In genomic region chr2:181410760-181411473, GRCm38 (mm10) we compare ENCODE assay signal across 8 mouse cellular contexts. TPM values are rescaled to one million over a fixed set of nuclear protein-coding genes. Genes with fewer than 3 reads are reported as not detected.
DNase-seq lines count a peak whose midpoint lies in the region; ATAC-seq lines count a peak whose summit lies in the region.

No protein-coding gene starts in this region.

- H3K36me3 ChIP-seq in liver, embryonic 11.5 days (ENCODE audit: control insufficient read depth, insufficient read depth, low read length), result peaks cover 5% of the 10 kb centered on the region; the same call in 1 of the 2 replicates

- no peak overlapping the region for H3K4me2 ChIP-seq in liver, embryonic 11.5 days

- H3K27me3 ChIP-seq in liver, embryonic 11.5 days (replicated peaks; ENCODE audit: control insufficient read depth, insufficient read depth, low read length), result no peaks in the 10 kb centered on the region

- WGBS in liver, embryonic 11.5 days, result 50% methylated on average over 4 of the region's 4 CpGs

- H3K9me3 ChIP-seq in liver, embryonic 11.5 days (ENCODE audit: control insufficient read depth, low read length), result no peaks in the 10 kb centered on the region

- no peak overlapping the region for H3K9ac ChIP-seq in liver, embryonic 11.5 days (ENCODE audit: low read depth, low read length)

- H3K27ac ChIP-seq in liver, embryonic 11.5 days (ENCODE audit: low read depth, low read length), result no peak overlapping the region

- H3K4me3 ChIP-seq in liver, embryonic 11.5 days (ENCODE audit: low read depth, low read length), result no peak overlapping the region

- DNase-seq in 3134 (ENCODE audit: extremely low read depth, insufficient read length, low spot score), result peak; percentile 48
- peak; percentile 24 for DNase-seq in T-cell, adult 2 months (ENCODE audit: low spot score)
- DNase-seq in embryo, embryonic 10.5 days (ENCODE audit: low spot score), result peak; percentile 86
- peak; percentile 27 to 68 for DNase-seq in heart, adult 9 months (ENCODE audit: low spot score in 2 of 2)
- peak; percentile 79 for DNase-seq in kidney, adult 9 months
- no peak for DNase-seq in liver, embryonic 11.5 days (ENCODE audit: low spot score)
- DNase-seq in spleen, postnatal 4 days (ENCODE audit: low spot score in 2 of 2), result peak; percentile 57 to 71

- peak; percentile 53; the same call in 1 of the 2 replicates for ATAC-seq in liver, embryonic 11.5 days (replicated peaks; ENCODE audit: low FRiP score)
- peak; percentile 84 for ATAC-seq in monocyte, adult 5-6 weeks (replicated peaks; ENCODE audit: insufficient number of reproducible peaks, low FRiP score, low TSS enrichment, poor library complexity, severe bottlenecking)

- 0 out of 2 replicates have a peak, but pooled peaks cover 2% of the 10 kb centered on the region for H3K4me1 ChIP-seq in liver, embryonic 11.5 days (replicated peaks; ENCODE audit: control insufficient read depth, insufficient read depth, low read length)

RNA-seq across cellular contexts. Expression of gene Lime1, which starts 31.0 kb away (rescaled TPM):
- 17.0 and 20.2 TPM in 2 replicates for polyA plus RNA-seq in liver, embryonic 11.5 days (2014; fragmentation: Nextera tagmentation; extraction: Ambion mirVana)
- total RNA-seq in monocyte, adult 5-6 weeks (2017), result 55.7 to 137 TPM (median 104 TPM) in 3 replicates

RNA-seq across cellular contexts. Expression of gene Arfrp1, which starts 45.7 kb away (rescaled TPM):
- 48.7 and 48.9 TPM in 2 replicates for polyA plus RNA-seq in liver, embryonic 11.5 days (2014; fragmentation: Nextera tagmentation; extraction: Ambion mirVana)
- 51.2 to 71.0 TPM (median 67.9 TPM) in 3 replicates for total RNA-seq in monocyte, adult 5-6 weeks (2017)

RNA-seq across cellular contexts. Expression of gene Zgpat, which starts 46.2 kb away (rescaled TPM):
- polyA plus RNA-seq in liver, embryonic 11.5 days (2014; fragmentation: Nextera tagmentation; extraction: Ambion mirVana), result 29.5 and 35.1 TPM in 2 replicates
- 65.6 to 98.9 TPM (median 66.9 TPM) in 3 replicates for total RNA-seq in monocyte, adult 5-6 weeks (2017)

RNA-seq across cellular contexts. Expression of gene Zbtb46, which starts 48.3 kb away (rescaled TPM):
- polyA plus RNA-seq in liver, embryonic 11.5 days (2014; fragmentation: Nextera tagmentation; extraction: Ambion mirVana), result 25.2 and 26.9 TPM in 2 replicates
- total RNA-seq in monocyte, adult 5-6 weeks (2017), result 2.3 to 4.3 TPM (median 3.8 TPM) in 3 replicates
